Mouse (Mus musculus): ENCODE measurements around the gene Il1rl2. TPM values are rescaled to one million over a fixed set of nuclear protein-coding genes. Genes with fewer than 3 reads are reported as not detected.
A peak's percentile ranks its signal among the peaks of the same experiment; 100 is the strongest.

Il1rl2 gene
- total and polyA plus RNA-seq, 2 experiments from 2014 or later: 2.3 to 9.4 TPM

GRCm38 (mm10) chr1:40281950-40282349, 42.5 kb upstream of the Il1rl2 start:
- Histone ChIP-seq H3K9ac (replicated peaks; ENCODE audit: low read depth, low read length) (no peak overlapping the region), H3K4me3 (ENCODE audit: low read depth, low read length) (no peak overlapping the region), H3K4me1 (ENCODE audit: control insufficient read depth, insufficient read depth) (no peaks in the 10 kb centered on the region), H3K9me3 (replicated peaks; ENCODE audit: control insufficient read depth, low read length) (no peaks in the 10 kb centered on the region), H3K27ac (ENCODE audit: low read depth) (no peak overlapping the region), H3K36me3 (replicated peaks; ENCODE audit: control insufficient read depth, insufficient read depth, low read length) (no peaks in the 10 kb centered on the region), H3K27me3 (ENCODE audit: control insufficient read depth, insufficient read depth, low read length) (no peaks in the 10 kb centered on the region), H3K4me2 (ENCODE audit: low read depth, low read length) (no peak overlapping the region)
- DNase-seq (ENCODE audit: low spot score) (no peak), ATAC-seq (ENCODE audit: insufficient read depth, low read depth) (no peak)
- no peak for TF ChIP-seq CTCF (IDR thresholded peaks at IDR 0.05; ENCODE audit: low read depth)
- TF ChIP-seq EP300 (IDR thresholded peaks at IDR 0.05; ENCODE audit: low read depth): no peak
- WGBS: 71% methylated on average over 4 of the region's 4 CpGs

DNA sequence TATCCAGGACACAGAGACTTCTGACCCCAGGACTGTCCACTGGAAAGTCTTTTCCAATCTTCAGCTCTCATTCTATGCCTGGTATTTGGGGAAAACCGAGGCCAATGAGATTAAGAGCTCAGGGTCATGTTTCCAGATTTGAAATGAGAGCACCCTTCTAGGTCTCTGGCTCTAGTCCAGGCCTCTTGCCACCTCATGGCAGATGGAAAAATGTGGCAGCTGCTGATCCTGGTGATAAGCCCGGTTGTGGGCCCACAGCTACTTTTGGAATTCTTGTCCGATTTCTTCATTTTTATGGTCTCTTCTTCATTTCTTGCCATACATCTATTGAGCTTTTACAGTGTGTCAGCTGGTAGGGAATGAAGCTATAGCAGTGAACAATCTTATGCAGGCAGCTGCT, 42.0 kb upstream of the Il1rl2 start:
- DNase-seq (ENCODE audit: low spot score) (no peak), ATAC-seq (ENCODE audit: insufficient read depth, low read depth) (no peak)
- no peak overlapping the region for H3K27ac ChIP-seq (ENCODE audit: low read depth)
- no peak overlapping the region for H3K4me3 ChIP-seq (ENCODE audit: low read depth, low read length)
- TF ChIP-seq EP300 (IDR thresholded peaks at IDR 0.05; ENCODE audit: low read depth): no peak
- TF ChIP-seq CTCF (IDR thresholded peaks at IDR 0.05; ENCODE audit: low read depth): no peak
- H3K4me2 ChIP-seq (ENCODE audit: low read depth, low read length): no peak overlapping the region
- no peaks in the 10 kb centered on the region for H3K36me3 ChIP-seq (replicated peaks; ENCODE audit: control insufficient read depth, insufficient read depth, low read length)
- H3K4me1 ChIP-seq (ENCODE audit: control insufficient read depth, insufficient read depth): no peaks in the 10 kb centered on the region
- no peak overlapping the region for H3K9ac ChIP-seq (replicated peaks; ENCODE audit: low read depth, low read length)
- H3K27me3 ChIP-seq (ENCODE audit: control insufficient read depth, insufficient read depth, low read length): no peaks in the 10 kb centered on the region
- WGBS: 62% methylated on average over 3 of the region's 3 CpGs
- no peaks in the 10 kb centered on the region for H3K9me3 ChIP-seq (replicated peaks; ENCODE audit: control insufficient read depth, low read length)

- no peaks in the 10 kb centered on the region for H3K4me1 ChIP-seq (ENCODE audit: control insufficient read depth, insufficient read depth)
- TF ChIP-seq EP300 (IDR thresholded peaks at IDR 0.05; ENCODE audit: low read depth): no peak
- no peak for TF ChIP-seq CTCF (IDR thresholded peaks at IDR 0.05; ENCODE audit: low read depth)
- H3K27ac ChIP-seq (ENCODE audit: low read depth): no peak overlapping the region
- WGBS: 51% methylated on average over 5 of the region's 5 CpGs
- ATAC-seq (ENCODE audit: insufficient read depth, low read depth): no peak
- no peak overlapping the region for H3K4me3 ChIP-seq (ENCODE audit: low read depth, low read length)
- H3K9ac ChIP-seq (replicated peaks; ENCODE audit: low read depth, low read length): no peak overlapping the region
- no peaks in the 10 kb centered on the region for H3K27me3 ChIP-seq (ENCODE audit: control insufficient read depth, insufficient read depth, low read length)
- no peak for DNase-seq (ENCODE audit: low spot score)
- no peak overlapping the region for H3K4me2 ChIP-seq (ENCODE audit: low read depth, low read length)
- H3K9me3 ChIP-seq (replicated peaks; ENCODE audit: control insufficient read depth, low read length): no peaks in the 10 kb centered on the region
- H3K36me3 ChIP-seq (replicated peaks; ENCODE audit: control insufficient read depth, insufficient read depth, low read length): no peaks in the 10 kb centered on the region
Observed at GRCm38 (mm10) chr1:40283995-40284394, 40.4 kb upstream of the Il1rl2 start.

DNA sequence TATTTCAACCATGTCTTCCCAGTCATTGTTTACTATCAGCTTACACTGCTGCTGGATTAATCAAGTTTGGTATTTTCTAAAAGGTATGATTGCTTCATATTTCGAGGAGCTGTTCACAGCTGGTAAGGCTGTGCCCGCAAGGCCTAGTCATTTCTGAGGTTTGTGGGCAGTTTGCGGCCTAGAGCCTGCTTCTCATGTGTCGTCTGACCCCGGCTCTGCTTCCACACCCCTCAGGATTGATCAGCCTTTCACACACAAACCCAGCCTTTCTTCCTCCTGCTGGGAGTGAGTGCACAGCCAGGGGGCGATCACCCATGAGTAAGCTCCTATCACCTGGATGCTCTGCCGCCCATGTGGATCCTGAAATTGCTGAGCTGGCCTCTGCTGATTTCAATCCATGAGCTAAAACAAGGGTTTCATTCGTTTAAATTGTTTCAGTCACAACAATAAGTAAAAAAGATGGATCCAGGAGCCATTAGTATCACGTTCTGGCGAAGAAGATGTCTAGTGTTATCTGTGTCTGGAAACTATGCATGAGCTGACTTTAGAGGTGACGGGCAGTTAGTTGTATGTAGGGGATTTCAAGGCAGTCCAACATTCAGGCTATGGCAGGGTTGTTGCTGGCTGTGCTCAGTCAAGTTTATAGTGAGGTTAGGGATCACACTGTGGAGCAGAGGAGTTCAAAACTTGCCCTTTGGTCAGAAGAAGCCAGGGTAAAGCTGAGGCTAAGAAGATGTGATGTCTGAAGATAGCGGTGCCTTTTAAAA, 33.7 kb upstream of the Il1rl2 start:
- ATAC-seq (ENCODE audit: insufficient read depth, low read depth) (no peak), DNase-seq (ENCODE audit: low spot score) (no peak)
- H3K27ac ChIP-seq (ENCODE audit: low read depth): no peak overlapping the region
- no peaks in the 10 kb centered on the region for H3K9me3 ChIP-seq (replicated peaks; ENCODE audit: control insufficient read depth, low read length)
- H3K36me3 ChIP-seq (replicated peaks; ENCODE audit: control insufficient read depth, insufficient read depth, low read length): 0 out of 2 replicates have a peak, but pooled peaks cover 4% of the 10 kb centered on the region
- WGBS: 79% methylated on average over 12 of the region's 12 CpGs
- no peak for TF ChIP-seq EP300 (IDR thresholded peaks at IDR 0.05; ENCODE audit: low read depth)
- no peak for TF ChIP-seq CTCF (IDR thresholded peaks at IDR 0.05; ENCODE audit: low read depth)
- H3K9ac ChIP-seq (replicated peaks; ENCODE audit: low read depth, low read length): no peak overlapping the region
- no peaks in the 10 kb centered on the region for H3K4me1 ChIP-seq (ENCODE audit: control insufficient read depth, insufficient read depth)
- no peak overlapping the region for H3K4me2 ChIP-seq (ENCODE audit: low read depth, low read length)
- H3K4me3 ChIP-seq (ENCODE audit: low read depth, low read length): no peak overlapping the region
- H3K27me3 ChIP-seq (ENCODE audit: control insufficient read depth, insufficient read depth, low read length): no peaks in the 10 kb centered on the region

- H3K27ac ChIP-seq (ENCODE audit: low read depth): no peak overlapping the region
- no peak overlapping the region for H3K4me2 ChIP-seq (ENCODE audit: low read depth, low read length)
- 0 out of 2 replicates have a peak, but pooled peaks cover 4% of the 10 kb centered on the region for H3K36me3 ChIP-seq (replicated peaks; ENCODE audit: control insufficient read depth, insufficient read depth, low read length)
- H3K9me3 ChIP-seq (replicated peaks; ENCODE audit: control insufficient read depth, low read length): no peaks in the 10 kb centered on the region
- TF ChIP-seq CTCF (IDR thresholded peaks at IDR 0.05; ENCODE audit: low read depth) (no peak), EP300 (IDR thresholded peaks at IDR 0.05; ENCODE audit: low read depth) (no peak)
- H3K27me3 ChIP-seq (ENCODE audit: control insufficient read depth, insufficient read depth, low read length): no peaks in the 10 kb centered on the region
- no peaks in the 10 kb centered on the region for H3K4me1 ChIP-seq (ENCODE audit: control insufficient read depth, insufficient read depth)
- H3K4me3 ChIP-seq (ENCODE audit: low read depth, low read length): no peak overlapping the region
- no peak for ATAC-seq (ENCODE audit: insufficient read depth, low read depth)
- H3K9ac ChIP-seq (replicated peaks; ENCODE audit: low read depth, low read length): no peak overlapping the region
- no peak for DNase-seq (ENCODE audit: low spot score)
- 79% methylated on average over 2 of the region's 2 CpGs for WGBS
Observed at GRCm38 (mm10) chr1:40292231-40292630, 32.2 kb upstream of the Il1rl2 start.

DNA sequence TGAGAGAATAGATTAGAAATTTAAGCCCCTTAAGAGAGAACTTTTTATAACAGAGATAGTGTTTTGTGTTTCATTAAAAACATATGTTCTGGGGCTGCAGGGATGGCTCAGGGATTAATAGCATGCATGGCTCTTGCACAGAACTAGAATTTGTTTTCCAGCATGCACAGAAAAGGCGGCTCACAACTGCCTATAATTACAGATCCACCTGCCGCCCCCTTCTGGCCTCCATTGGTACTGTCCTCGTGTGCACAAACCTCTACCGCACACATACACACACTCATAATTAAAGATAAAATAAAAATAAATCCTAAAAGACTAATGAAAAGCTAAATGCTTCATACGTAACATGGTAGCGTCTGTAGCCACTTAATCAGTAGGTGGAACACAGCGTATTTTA, 30.5 kb upstream of the Il1rl2 start:
- ATAC-seq (ENCODE audit: insufficient read depth, low read depth) (no peak), DNase-seq (ENCODE audit: low spot score) (no peak)
- no peaks in the 10 kb centered on the region for H3K4me1 ChIP-seq (ENCODE audit: control insufficient read depth, insufficient read depth)
- H3K36me3 ChIP-seq (replicated peaks; ENCODE audit: control insufficient read depth, insufficient read depth, low read length): 0 out of 2 replicates have a peak, but pooled peaks cover 4% of the 10 kb centered on the region
- no peak overlapping the region for H3K4me2 ChIP-seq (ENCODE audit: low read depth, low read length)
- no peak overlapping the region for H3K9ac ChIP-seq (replicated peaks; ENCODE audit: low read depth, low read length)
- no peaks in the 10 kb centered on the region for H3K9me3 ChIP-seq (replicated peaks; ENCODE audit: control insufficient read depth, low read length)
- H3K27ac ChIP-seq (ENCODE audit: low read depth): no peak overlapping the region
- TF ChIP-seq CTCF (IDR thresholded peaks at IDR 0.05; ENCODE audit: low read depth): peak; percentile 26; the same call in 1 of the 2 replicates
- no peak for TF ChIP-seq EP300 (IDR thresholded peaks at IDR 0.05; ENCODE audit: low read depth)
- no peak overlapping the region for H3K4me3 ChIP-seq (ENCODE audit: low read depth, low read length)
- no peaks in the 10 kb centered on the region for H3K27me3 ChIP-seq (ENCODE audit: control insufficient read depth, insufficient read depth, low read length)
- 88% methylated on average over 7 of the region's 7 CpGs for WGBS

Measured in heart, postnatal 0 days (tissue).